Mouse (Mus musculus) adipose tissue, adult 10 weeks (tissue): Measurements from ENCODE around the gene Ppp1r3c. TPM values are rescaled to one million over a fixed set of nuclear protein-coding genes. Genes with fewer than 3 reads are reported as not detected.

ENCODE experiments used
- polyA plus RNA-seq: library from polyadenylated mRNA; stranded (reverse); fragments of 350-450 nt; fragmentation: Illumina TruSeq; extraction: RNeasy Lipid Tissue Mini Kit (QIAGEN cat#74804); gene quantifications from one replicate; pipeline ENCODE4 v1.2.3, GENCODE M21; 2014; ENCODE audit warnings: low read depth, low replicate concordance

Ppp1r3c gene
- polyA plus RNA-seq, result 10.4 TPM

GRCm38 (mm10) chr19:36736537-36736936 is at the start of gene Ppp1r3c:
TSS of gene Ppp1r3c (minus strand) at chr19:36736653.

Other genes with a start within 250 kb of the Ppp1r3c start
- gene Hectd2, start 182.0 kb downstream of the Ppp1r3c start, polyA plus RNA-seq, result 7.6 TPM
- gene Tnks2, start 97.6 kb upstream of the Ppp1r3c start, polyA plus RNA-seq, result 50.6 TPM
- gene Fgfbp3, start 183.0 kb upstream of the Ppp1r3c start, polyA plus RNA-seq, result 2.4 TPM
- gene Btaf1, start 189.4 kb upstream of the Ppp1r3c start, polyA plus RNA-seq, result 11.3 TPM